Mouse (Mus musculus) stomach, embryonic 16.5 days (tissue): ENCODE data around the gene Angptl1. TPM values are rescaled to one million over a fixed set of nuclear protein-coding genes. Genes with fewer than 3 reads are reported as not detected.

Experiments
- ATAC-seq: fragments of 200-750 bp; cut with Nextera tagmentation; 2 replicates; pipeline ENCODE4 v1.8.0; 2017; ENCODE audit warnings: moderate number of reproducible peaks, moderate TSS enrichment; ENCODE audit not compliant: insufficient read depth, low FRiP score
- H3K27ac ChIP-seq: fragments of 300-500 bp; sonication (generic); 2 replicates; pipeline ENCODE4 v1.5.1; 2014; ENCODE audit warnings: low read length
- H3K27me3 ChIP-seq: fragments of 300-500 bp; sonication (generic); 2 replicates; pipeline ENCODE4 v1.6.1; 2014; ENCODE audit warnings: low read length, control low read depth, mixed read lengths; ENCODE audit not compliant: control insufficient read depth, insufficient read depth
- H3K36me3 ChIP-seq: fragments of 300-500 bp; sonication (generic); 2 replicates; pipeline ENCODE4 v1.6.1; 2014; ENCODE audit warnings: low read length; ENCODE audit not compliant: control insufficient read depth, insufficient read depth
- H3K4me1 ChIP-seq: fragments of 300-500 bp; sonication (generic); 2 replicates; pipeline ENCODE4 v1.6.1; 2014; ENCODE audit warnings: low read length, control low read depth, mixed read lengths; ENCODE audit not compliant: control insufficient read depth, insufficient read depth
- H3K4me2 ChIP-seq: fragments of 300-500 bp; sonication (generic); 2 replicates; pipeline ENCODE4 v1.6.1; 2014; ENCODE audit warnings: low read depth, low read length, mixed read lengths
- H3K4me3 ChIP-seq: fragments of 300-500 bp; sonication (generic); replicated peaks from 2 replicates; pipeline ENCODE4 v1.5.1; 2014; ENCODE audit warnings: mild to moderate bottlenecking, low read length
- H3K9ac ChIP-seq: fragments of 300-500 bp; sonication (generic); 2 replicates; pipeline ENCODE4 v1.6.1; 2014; ENCODE audit warnings: low read length
- H3K9me3 ChIP-seq: fragments of 300-500 bp; sonication (generic); replicated peaks from 2 replicates; pipeline ENCODE4 v1.6.1; 2016; ENCODE audit warnings: low read length, control low read depth; ENCODE audit not compliant: control insufficient read depth
- WGBS: fragments of 180-500 bp; shearing (Covaris S2); extraction: QIAGEN DNeasy Blood & Tissue Kit; methylation state at CpG from one replicate; pipeline ENCODE4 v1.1.7; 2014; 5-methylcytosine and 5-hydroxymethylcytosine counted together
- polyA plus RNA-seq: library from polyadenylated mRNA; unstranded; fragments of >200 nt; fragmentation: Nextera tagmentation; extraction: Ambion mirVana; gene quantifications from 2 replicates; pipeline ENCODE4 v1.2.1, GENCODE M21; 2015

Gene Angptl1
- polyA plus RNA-seq, 1 experiment from 2014 or later = 20.0 TPM

GRCm38 (mm10) chr1:156891561-156891960 is 53.2 kb downstream of the Angptl1 start:
- H3K4me1 ChIP-seq = no peaks in the 10 kb centered on the region
- WGBS = 94% methylated on average over 4 of the region's 4 CpGs
- ATAC-seq = no peak

DNA sequence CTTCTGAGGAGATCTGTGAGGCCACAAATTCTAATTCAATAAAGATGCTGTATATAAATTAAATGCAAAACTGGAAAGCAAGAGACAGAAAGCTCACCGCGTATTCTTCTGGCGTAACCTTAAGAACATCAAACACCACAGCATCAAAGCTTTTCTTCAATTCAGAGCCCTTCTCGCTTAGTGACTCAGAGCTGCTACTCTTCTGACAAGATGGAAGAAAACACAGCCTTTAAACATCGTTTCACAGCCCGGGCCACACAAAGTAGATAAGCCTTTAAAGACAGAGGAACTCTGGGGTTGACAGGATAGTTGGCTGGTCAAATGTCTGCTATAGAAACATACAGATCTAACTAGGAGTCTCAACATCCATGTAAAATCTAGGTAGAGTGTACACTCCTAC is 63.3 kb downstream of the Angptl1 start:
- no peaks in the 10 kb centered on the region for H3K27me3 ChIP-seq
- WGBS = 83% methylated on average over 6 of the region's 6 CpGs
- no peak overlapping the region for H3K27ac ChIP-seq
- no peaks in the 10 kb centered on the region for H3K9me3 ChIP-seq
- H3K9ac ChIP-seq = no peak overlapping the region
- no peak overlapping the region for H3K4me3 ChIP-seq
- ATAC-seq = no peak
- no peaks in the 10 kb centered on the region for H3K36me3 ChIP-seq
- no peak overlapping the region for H3K4me2 ChIP-seq
- no peaks in the 10 kb centered on the region for H3K4me1 ChIP-seq

More at GRCm38 (mm10) chr1:156891561-156891960, 53.2 kb downstream of the Angptl1 start:
- no peak overlapping the region for H3K4me3 ChIP-seq
- H3K36me3 ChIP-seq = no peaks in the 10 kb centered on the region; the same call in 1 of the 2 replicates
- no peak overlapping the region for H3K4me2 ChIP-seq
- no peaks in the 10 kb centered on the region for H3K27me3 ChIP-seq
- no peaks in the 10 kb centered on the region for H3K9me3 ChIP-seq
- no peak overlapping the region for H3K27ac ChIP-seq
- H3K9ac ChIP-seq = no peak overlapping the region

- no peaks in the 10 kb centered on the region for H3K4me1 ChIP-seq
- 93% methylated on average over 3 of the region's 3 CpGs for WGBS
- no peak overlapping the region for H3K4me3 ChIP-seq
- H3K36me3 ChIP-seq = no peaks in the 10 kb centered on the region
- no peak overlapping the region for H3K9ac ChIP-seq
- H3K27me3 ChIP-seq = no peaks in the 10 kb centered on the region
- no peaks in the 10 kb centered on the region for H3K9me3 ChIP-seq
- no peak overlapping the region for H3K27ac ChIP-seq
- H3K4me2 ChIP-seq = no peak overlapping the region
- ATAC-seq = no peak
These were observed 65.5 kb downstream of the Angptl1 start for GRCm38 (mm10) chr1:156903899-156904298.

DNA sequence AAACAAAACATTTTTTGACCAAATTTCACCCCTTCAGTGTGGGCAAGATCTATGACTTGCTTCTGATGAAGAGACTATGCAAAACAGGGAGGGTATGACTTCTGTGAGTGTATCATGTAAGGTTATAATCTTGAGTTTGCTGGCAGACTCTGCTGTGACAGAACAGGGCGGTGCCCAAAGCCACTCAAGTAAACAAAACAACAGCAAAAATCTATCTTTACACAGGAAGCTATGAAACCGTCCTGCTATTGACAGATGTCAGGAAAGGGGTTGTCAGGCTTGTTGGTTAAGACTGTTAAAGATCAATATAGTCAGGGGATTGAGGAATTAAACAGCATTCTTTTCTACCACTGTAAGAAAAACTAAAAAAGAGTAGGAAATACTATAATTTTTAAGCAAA is 67.3 kb downstream of the Angptl1 start:
- no peak overlapping the region for H3K9ac ChIP-seq
- H3K27ac ChIP-seq = no peak overlapping the region
- no peak overlapping the region for H3K4me2 ChIP-seq
- no peak for ATAC-seq
- H3K27me3 ChIP-seq = no peaks in the 10 kb centered on the region
- WGBS = 73% methylated on average over 2 of the region's 2 CpGs
- H3K9me3 ChIP-seq = no peaks in the 10 kb centered on the region
- H3K4me3 ChIP-seq = no peak overlapping the region
- H3K4me1 ChIP-seq = no peaks in the 10 kb centered on the region
- no peaks in the 10 kb centered on the region for H3K36me3 ChIP-seq

GRCm38 (mm10) chr1:156909265-156909664 is 70.9 kb downstream of the Angptl1 start:
- H3K4me3 ChIP-seq = no peak overlapping the region
- no peaks in the 10 kb centered on the region for H3K9me3 ChIP-seq
- WGBS = 90% methylated on average over 4 of the region's 4 CpGs
- no peak for ATAC-seq
- H3K27ac ChIP-seq = no peak overlapping the region
- no peaks in the 10 kb centered on the region for H3K4me1 ChIP-seq
- H3K36me3 ChIP-seq = no peaks in the 10 kb centered on the region
- no peak overlapping the region for H3K9ac ChIP-seq
- no peaks in the 10 kb centered on the region for H3K27me3 ChIP-seq
- H3K4me2 ChIP-seq = no peak overlapping the region

GRCm38 (mm10) chr1:156909866-156910265 is 71.5 kb downstream of the Angptl1 start:
- Histone ChIP-seq H3K36me3 (no peaks in the 10 kb centered on the region), H3K9ac (no peak overlapping the region), H3K27me3 (no peaks in the 10 kb centered on the region), H3K4me2 (no peak overlapping the region), H3K27ac (no peak overlapping the region), H3K4me1 (no peaks in the 10 kb centered on the region), H3K4me3 (no peak overlapping the region), H3K9me3 (no peaks in the 10 kb centered on the region)
- no peak for ATAC-seq

Other genes with a start within 250 kb of the Angptl1 start
- gene Tor3a, start 164.2 kb upstream of the Angptl1 start, polyA plus RNA-seq = 14.6 and 19.2 TPM in 2 replicates
- 33.2 and 37.1 TPM in 2 replicates for gene Fam20b, start 119.5 kb upstream of the Angptl1 start, polyA plus RNA-seq
- 54.5 and 57.1 TPM in 2 replicates for gene Ralgps2, start 101.1 kb downstream of the Angptl1 start, polyA plus RNA-seq